Mouse (Mus musculus) brain, adult 2 months (tissue): Measurements from ENCODE around the gene Rnf7.

Experiments
- DNase-seq: peaks from one replicate; pipeline ENCODE4 v3.0.0; 2011; ENCODE audit warnings: low read depth, low spot score

Gene Rnf7

GRCm38 (mm10) chr9:96470266-96470974, 8.1 kb downstream of the Rnf7 start:
- no peak for DNase-seq

GRCm38 (mm10) chr9:96469556-96470265, 8.8 kb downstream of the Rnf7 start:
- peak; percentile 76 for DNase-seq

GRCm38 (mm10) chr9:96463708-96464107, 14.8 kb downstream of the Rnf7 start:
- peak; percentile 93 for DNase-seq

GRCm38 (mm10) chr9:96461607-96462006, 16.9 kb downstream of the Rnf7 start:
- DNase-seq = no peak

DNA sequence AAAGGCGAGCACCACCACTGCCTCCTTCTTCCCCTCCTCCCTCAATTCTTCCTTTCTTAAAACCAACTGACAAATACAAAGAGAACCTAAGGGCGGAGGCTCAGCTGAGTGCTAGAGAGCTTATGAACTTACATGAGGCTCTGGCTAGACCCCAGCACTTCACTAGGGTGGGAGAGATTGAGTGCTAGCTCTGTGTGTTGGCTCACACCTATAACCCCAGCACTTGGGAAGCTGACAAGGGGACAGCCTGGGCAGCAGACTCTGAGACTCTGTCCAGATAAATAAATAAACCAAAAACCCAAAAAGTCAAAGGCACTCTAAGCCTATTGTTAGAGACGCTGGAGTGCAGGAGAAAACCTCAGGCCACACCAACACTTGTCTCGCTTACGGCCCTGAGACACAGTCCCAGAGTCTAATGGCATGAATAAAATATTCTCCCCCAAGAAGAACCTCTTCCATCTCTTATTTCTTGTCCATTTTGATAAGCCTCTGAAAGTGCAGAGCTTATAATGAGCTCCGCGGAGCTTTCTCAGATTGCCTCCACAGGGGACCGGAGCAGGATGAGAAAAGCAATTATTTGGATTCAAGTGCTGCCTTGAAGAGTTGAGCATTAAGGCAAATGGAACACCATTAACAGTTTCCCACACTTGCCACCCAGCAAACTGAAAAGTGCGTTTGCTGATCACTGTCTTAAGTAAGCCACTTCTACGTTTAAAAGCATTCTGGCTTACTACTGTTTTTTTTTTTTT, 18.2 kb downstream of the Rnf7 start:
- peak; percentile 29 for DNase-seq

DNA sequence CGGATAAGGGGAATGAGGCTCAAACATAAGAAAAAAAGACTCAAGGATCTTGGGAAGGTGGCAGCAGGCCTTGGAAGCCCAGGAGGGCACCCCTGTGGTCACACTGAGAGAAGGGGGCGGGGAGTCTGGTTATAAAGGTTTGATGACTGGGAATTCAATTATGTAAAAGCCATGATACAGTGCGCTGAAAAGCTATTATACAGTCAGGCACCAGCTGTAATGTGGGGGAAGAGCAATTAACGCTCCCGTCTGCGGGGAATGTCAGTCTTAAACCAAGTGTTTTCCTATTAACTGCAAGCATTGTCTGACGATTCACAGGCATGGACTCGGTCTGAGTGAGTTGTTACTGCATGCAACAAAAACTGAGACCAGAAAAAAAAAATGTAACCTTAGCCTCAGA, 22.9 kb downstream of the Rnf7 start:
- no peak for DNase-seq

DNA sequence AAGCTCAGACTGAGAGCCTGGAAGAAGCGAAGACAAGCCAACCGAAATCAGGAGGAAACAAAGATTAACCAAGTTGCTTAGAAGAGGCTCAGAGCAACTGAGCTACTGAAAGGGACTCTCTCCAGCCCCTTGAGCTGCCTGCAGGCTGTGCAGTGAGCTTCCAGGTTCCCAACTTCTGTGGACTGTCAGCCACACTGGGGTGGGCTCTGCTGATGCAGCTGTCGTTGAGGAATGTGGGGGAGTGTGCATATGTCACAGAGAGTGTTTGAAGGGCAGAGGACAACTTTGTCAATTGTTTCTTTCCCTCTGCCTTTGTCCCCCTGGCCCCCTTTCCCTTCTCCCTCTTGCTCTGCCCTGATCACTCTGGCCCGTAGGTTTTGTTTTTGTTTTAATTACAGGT, 25.5 kb downstream of the Rnf7 start:
- no peak for DNase-seq

DNA sequence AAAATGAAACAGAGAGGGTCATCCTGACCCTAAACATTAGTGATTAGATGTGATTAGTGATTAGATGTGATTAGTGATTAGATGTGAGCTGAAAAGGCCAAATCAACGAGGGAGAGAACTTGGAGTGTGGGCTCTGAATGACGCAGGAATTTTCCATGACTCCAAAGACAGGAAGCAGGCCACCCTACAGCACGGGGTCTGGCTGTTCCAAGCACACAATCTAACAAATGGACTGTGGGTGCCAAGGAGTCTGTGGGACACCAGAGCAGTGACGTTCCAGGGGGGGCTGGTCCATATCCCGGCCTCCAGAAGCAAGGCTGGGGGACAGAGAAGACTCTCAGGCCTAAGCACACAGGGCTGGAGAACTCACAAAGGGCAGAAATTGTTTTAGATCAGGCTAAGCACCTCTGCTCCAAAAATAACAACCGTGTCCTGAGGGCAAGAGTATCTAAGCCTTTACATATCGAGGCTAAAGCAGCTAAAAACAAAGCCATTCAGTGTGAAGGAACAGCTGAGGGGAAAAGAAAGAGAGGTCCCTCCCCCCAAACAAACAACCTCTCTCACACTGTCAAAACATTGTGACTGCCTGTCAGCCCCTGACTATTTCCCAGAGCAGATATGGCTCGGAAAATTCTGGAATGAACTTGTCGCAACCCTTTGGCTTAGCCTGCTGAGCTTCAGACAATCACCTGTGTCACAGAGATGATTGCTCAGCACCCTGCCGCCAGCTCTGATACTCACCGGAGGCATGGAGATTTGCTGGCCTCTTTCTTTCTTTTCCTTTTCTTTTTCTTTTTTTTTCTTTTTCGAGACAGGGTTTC, 27.4 kb downstream of the Rnf7 start:
- DNase-seq = no peak

GRCm38 (mm10) chr9:96449514-96449913, 29.0 kb downstream of the Rnf7 start:
- DNase-seq = no peak

- peak; percentile 70 for DNase-seq
Measured at GRCm38 (mm10) chr9:96445351-96445750, 33.1 kb downstream of the Rnf7 start.

DNA sequence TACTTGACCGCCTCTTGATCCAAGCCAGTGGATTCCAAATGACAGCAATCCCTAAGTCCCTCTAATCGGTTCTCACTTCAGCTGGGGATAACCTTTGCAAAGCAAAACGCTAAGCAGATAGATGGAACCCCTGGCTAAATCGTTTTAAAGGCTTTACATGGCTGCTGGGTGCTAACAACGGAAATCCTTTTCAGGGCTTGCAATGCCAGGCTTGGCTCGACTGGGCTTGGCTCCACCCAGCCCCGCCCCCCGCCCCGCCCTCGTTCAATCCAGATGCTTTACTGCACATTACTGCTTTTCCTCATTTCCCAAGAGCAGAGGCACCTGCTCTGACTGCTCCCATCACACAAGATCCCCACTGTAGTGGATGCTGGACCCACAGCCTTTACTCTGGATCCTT, 36.4 kb downstream of the Rnf7 start:
- DNase-seq = no peak

DNA sequence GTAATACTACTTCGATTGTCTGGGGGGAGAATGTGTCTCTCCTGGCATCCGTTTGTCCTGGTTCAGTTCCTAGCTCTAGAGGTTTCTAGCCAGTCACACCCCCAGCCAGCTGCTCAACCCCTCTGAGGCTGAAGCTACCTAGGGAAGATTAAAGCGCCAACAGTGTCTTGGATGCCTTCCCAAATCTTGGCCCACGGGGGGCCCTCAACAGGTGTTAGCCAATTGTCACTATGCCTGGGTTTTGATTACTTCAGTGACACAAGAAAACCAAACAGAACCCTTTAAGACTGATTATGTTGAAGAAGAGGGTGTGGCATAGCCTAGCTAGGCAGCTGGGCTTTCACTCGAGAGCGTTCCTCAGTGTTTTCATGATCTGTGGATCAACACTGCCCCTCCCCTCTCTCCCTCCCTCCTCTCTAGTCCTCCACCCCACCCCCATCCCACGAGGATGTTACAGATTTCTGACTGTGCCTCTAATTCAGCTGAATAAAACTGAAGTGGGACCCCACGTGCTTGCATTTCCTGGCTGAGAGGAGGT, 40.1 kb downstream of the Rnf7 start:
- DNase-seq = peak; percentile 45

- DNase-seq = peak; percentile 70
Measured at GRCm38 (mm10) chr9:96437805-96438333, 40.6 kb downstream of the Rnf7 start.

DNA sequence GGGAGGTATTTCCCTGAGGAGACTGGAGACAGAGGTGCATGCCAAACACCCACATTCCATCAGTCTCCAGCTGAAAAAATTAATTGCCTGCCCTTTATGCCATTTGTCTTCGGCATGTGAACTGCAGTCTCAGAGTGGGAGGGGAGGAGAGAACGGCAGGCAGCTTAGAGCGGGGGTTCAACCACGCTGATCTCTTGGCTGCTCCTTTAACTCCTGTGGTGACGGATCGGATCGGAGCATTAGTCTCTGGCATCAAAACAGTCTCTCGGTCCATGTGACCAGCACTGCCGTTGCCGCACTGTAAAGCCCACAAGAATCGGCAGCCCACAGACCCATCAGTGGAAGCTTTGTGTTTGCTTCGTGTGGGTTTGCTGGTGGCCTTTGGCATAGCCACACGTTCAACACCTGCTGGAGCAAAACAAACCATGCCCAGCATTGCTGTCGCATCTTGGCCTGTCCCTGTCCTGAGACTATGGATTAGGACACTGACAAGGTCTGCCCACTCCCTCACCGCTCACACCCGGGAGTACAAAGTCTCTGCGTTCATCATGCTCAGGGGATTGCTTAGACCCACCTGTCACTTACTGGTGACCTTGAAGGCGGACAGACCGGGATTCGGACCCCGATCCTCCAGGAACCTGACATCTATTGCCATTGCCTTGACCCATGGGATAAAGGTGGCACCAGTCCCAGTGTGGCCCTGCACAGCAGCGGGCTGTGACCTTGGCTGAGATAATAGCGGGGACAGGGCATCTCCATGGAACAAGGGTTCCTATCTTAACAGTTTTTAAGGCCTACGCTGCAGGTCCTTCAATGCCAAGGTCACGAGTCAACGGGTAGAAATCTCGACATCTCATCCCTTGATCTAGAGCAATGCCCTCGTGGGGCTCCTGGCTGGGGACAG, 41.3 kb downstream of the Rnf7 start:
- peak; percentile 53 for DNase-seq

DNA sequence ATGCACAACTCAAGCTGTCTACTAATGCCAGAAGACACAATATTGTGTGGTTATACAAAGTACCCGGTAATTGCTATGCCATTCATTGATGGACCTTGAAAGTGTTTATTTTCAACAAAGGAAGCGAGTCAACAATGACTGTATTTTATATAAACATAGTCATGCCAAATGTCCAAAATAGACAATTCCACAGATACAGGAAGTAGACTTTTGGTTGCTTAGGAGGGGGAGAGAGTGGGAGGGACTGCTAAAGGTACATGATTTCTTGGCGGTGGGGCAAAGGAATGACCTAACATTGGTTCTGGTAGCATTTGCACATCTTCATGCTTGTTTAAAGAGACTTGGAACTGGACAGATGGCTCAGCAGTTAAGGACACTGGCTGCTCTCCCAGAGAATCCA, 45.9 kb downstream of the Rnf7 start:
- DNase-seq = no peak

DNA sequence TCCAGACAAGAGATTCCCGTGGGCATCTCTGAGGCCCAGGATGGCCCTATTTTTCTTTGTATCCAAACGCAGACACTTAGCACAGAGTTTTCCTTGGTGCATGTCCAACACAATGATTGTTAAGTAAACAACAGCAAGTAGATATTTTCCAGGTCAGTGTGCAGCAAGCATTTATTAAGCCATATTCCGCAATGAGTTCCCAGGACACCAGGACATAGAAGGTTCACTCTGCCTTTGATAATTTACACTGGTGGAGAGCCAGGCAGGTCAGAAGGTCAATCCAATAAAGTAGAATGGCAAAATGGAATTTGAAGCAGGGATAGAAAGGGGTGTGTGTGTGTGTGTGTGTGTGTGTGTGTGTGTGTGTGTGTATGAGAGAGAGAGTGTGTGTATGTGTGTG, 47.4 kb downstream of the Rnf7 start:
- no peak for DNase-seq

GRCm38 (mm10) chr9:96428336-96429046, 50.0 kb downstream of the Rnf7 start:
- DNase-seq = peak; percentile 80

- DNase-seq = no peak
Measured at GRCm38 (mm10) chr9:96424027-96424426, 54.4 kb downstream of the Rnf7 start.
